Mouse (Mus musculus) C2C12 (cell line): ENCODE data around the gene Socs7. TPM values are rescaled to one million over a fixed set of nuclear protein-coding genes. Genes with fewer than 3 reads are reported as not detected.

Experiments used
- H3K27me3 ChIP-seq: one replicate; pipeline ENCODE4 v1.6.1; 2011; ENCODE audit not compliant: control insufficient read depth, insufficient read depth, insufficient read length
- H3K36me3 ChIP-seq: one replicate; pipeline ENCODE4 v1.6.1; 2011; ENCODE audit not compliant: control insufficient read depth, insufficient read depth
- H3K4me3 ChIP-seq: one replicate; pipeline ENCODE4 v1.5.1; 2011; ENCODE audit warnings: mild to moderate bottlenecking, control low read depth; ENCODE audit not compliant: poor library complexity, insufficient read depth, severe bottlenecking
- H3K79me2 ChIP-seq: one replicate; pipeline ENCODE4 v1.6.1; 2011; ENCODE audit not compliant: control insufficient read depth, insufficient read depth
- H3K79me3 ChIP-seq: one replicate; pipeline ENCODE4 v1.6.1; 2011; ENCODE audit warnings: low read depth, control low read depth
- H3ac ChIP-seq: one replicate; pipeline ENCODE3; 2011; ENCODE audit warnings: low read depth; ENCODE audit not compliant: control insufficient read depth, insufficient read length
- CEBPB ChIP-seq: IDR thresholded peaks from one replicate; pipeline ENCODE4 v1.6.1; 2011; ENCODE audit warnings: low read depth, mild to moderate bottlenecking, control low read depth, moderate library complexity
- CTCF ChIP-seq: IDR thresholded peaks from one replicate; pipeline ENCODE4 v1.5.1; 2011; ENCODE audit not compliant: control insufficient read depth, insufficient read depth, insufficient read length
- FOSL1 ChIP-seq: IDR thresholded peaks from one replicate; pipeline ENCODE4 v1.8.0; 2011; ENCODE audit warnings: mild to moderate bottlenecking, low read length; ENCODE audit not compliant: poor library complexity, insufficient read depth, severe bottlenecking
- MAX ChIP-seq: IDR thresholded peaks from one replicate; pipeline ENCODE4 v1.6.1; 2011; ENCODE audit warnings: mild to moderate bottlenecking, control low read depth
- MYOD1 ChIP-seq: IDR thresholded peaks from one replicate; pipeline ENCODE4 v1.6.1; 2011; ENCODE audit warnings: low read depth; ENCODE audit not compliant: control insufficient read depth, insufficient read length
- MYOG ChIP-seq: IDR thresholded peaks from one replicate; pipeline ENCODE4 v1.6.1; 2011; ENCODE audit not compliant: control insufficient read depth, insufficient read length; ENCODE audit errors: extremely low read depth
- USF1 ChIP-seq: IDR thresholded peaks from one replicate; pipeline ENCODE4 v1.6.1; 2011; ENCODE audit warnings: low read depth, mild to moderate bottlenecking, control low read depth, moderate library complexity
- polyA plus RNA-seq: library from polyadenylated mRNA; unstranded; fragments of >200 nt; fragmentation: generic; extraction: Trizol; gene quantifications from one replicate; pipeline ENCODE4 v1.2.1, GENCODE M21; 2012; ENCODE audit warnings: missing spikeins

Gene Socs7
- polyA plus RNA-seq, 1 experiment = 8.1 TPM

DNA sequence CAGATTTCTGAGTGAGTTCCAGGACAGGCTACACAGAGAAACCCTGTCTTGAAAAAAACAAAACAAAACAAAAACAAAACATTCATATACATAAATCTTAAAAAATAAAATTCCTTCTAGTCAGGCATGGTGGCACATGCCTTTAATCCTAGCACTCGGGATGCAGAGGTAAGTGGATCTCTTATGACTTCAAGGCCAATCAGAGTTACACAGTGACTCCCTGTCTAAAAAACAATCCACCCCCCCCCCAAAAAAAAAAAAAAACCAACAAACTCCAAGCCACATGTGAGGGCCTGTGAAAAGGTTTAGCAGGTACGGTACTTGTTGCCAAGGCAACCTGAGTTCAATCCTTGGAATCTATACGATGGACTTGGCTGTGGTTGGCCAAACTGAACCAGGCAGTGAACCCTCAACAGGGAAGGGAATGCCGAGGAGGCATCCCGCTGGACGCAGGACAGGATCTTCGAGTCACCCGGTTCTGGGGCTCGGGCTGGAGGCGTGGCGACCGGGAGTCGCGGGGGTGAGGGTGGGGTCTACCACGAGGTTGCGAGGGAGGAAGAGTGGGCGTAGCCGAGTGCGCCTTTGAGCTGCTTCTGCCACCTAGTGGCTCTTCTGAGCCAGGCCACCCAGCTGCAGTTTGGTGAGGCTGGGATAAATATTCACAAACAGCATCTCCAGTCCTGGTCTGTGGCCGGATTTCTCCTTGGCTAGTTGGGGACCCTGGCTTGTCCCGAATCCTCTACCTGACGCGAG is 37.8 kb downstream of the Socs7 start:
- Histone ChIP-seq H3K27me3 (no peaks in the 10 kb centered on the region), H3K79me2 (no peaks in the 10 kb centered on the region), H3K4me3 (no peak overlapping the region), H3K79me3 (no peaks in the 10 kb centered on the region), H3ac (no peak overlapping the region), H3K36me3 (no peaks in the 10 kb centered on the region)
- TF ChIP-seq MAX = no peak
- TF ChIP-seq CTCF = peak; percentile 94
- no peak for TF ChIP-seq USF1

DNA sequence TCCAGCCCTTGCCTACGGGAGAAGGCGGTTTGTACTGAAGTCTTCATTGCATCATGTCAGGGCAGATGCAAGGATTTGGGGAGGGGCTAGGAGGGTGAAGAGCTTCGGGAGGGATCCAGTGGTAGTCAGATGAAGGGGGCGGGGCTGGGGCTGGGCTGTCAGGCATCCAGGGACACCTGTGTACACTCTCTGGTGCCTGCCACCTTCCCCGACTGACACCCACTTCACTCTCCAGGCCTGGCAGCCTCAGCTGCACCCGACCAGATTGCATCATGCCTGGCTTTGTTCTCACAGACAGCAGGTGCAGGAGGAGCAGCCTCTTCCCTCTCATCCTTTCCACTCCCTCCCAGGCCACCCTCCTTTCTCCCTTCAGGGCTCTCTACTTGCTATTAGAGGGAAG is 38.7 kb downstream of the Socs7 start:
- Histone ChIP-seq H3K36me3 (no peaks in the 10 kb centered on the region), H3K4me3 (no peak overlapping the region), H3ac (no peak overlapping the region)

DNA sequence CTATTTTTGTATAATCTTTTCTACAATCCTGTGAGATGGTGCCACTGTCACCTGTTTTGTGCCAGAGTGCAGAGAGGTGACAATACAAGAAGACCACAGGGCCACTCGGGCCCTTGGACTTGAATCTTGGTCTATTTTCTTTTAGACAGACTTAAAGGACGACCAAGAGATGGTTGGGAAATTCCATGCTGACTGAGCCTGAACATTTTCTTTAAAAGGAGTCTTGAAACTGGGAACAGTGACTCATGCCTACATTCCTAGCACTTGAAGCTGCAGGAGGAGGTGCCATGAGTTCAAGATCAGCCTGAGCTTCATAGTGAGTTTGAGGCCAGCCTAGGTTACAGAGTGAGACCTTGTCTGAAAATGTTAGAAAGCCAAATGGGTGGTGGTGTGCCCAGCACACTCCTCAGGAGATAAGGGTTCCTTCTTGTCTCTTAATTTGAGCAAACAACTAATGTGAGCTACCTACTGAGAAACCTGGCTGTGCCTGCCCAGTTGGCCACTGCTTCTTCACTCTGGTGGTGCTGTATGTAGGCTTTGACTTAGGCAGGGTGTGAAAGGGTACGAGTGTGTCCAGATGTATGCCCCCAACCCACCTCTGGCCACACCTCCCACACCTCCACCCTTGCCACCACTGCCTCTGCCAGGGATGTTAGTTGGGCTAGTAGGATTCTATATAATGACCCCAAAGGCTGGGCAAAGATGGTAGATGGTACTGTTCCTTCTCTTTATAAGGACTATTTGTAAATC is 39.5 kb downstream of the Socs7 start:
- no peak for TF ChIP-seq MYOG
- TF ChIP-seq FOSL1 = no peak
- TF ChIP-seq CEBPB = no peak
- no peak for TF ChIP-seq USF1
- TF ChIP-seq CTCF = no peak
- no peak for TF ChIP-seq MYOD1
- no peak for TF ChIP-seq MAX
- H3K36me3 ChIP-seq = no peaks in the 10 kb centered on the region
- no peaks in the 10 kb centered on the region for H3K79me2 ChIP-seq
- H3K79me3 ChIP-seq = no peaks in the 10 kb centered on the region
- no peak overlapping the region for H3K4me3 ChIP-seq
- H3ac ChIP-seq = no peak overlapping the region
- H3K27me3 ChIP-seq = no peaks in the 10 kb centered on the region

More for the DNA sequence above, 38.7 kb downstream of the Socs7 start:
- no peak for TF ChIP-seq CTCF
- peak; percentile 53 for TF ChIP-seq MYOD1
- TF ChIP-seq CEBPB = peak; percentile 66
- Histone ChIP-seq H3K79me3 (no peaks in the 10 kb centered on the region), H3K27me3 (no peaks in the 10 kb centered on the region), H3K79me2 (no peaks in the 10 kb centered on the region)

DNA sequence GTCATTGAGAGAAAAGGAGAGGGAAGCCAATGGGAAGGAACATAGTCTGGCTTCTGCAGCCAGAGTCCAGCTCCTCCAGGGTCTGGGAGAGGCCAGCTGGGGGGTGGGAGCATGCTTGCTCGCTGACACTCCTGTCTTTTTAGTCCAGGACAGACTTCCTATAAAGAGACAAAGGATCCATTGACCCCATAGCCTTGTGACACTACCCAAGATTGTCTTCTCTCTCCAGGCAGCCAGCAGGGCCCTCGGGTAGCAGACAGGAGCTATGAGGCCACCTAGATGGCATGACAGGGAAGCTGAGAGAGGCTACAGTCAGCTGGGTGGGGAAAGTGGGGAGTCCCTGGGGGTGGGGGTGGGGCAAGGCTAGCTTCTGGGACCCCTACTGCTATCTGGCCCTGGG is 40.4 kb downstream of the Socs7 start:
- no peaks in the 10 kb centered on the region for H3K79me2 ChIP-seq
- no peak overlapping the region for H3ac ChIP-seq
- no peaks in the 10 kb centered on the region for H3K27me3 ChIP-seq
- no peaks in the 10 kb centered on the region for H3K36me3 ChIP-seq
- no peaks in the 10 kb centered on the region for H3K79me3 ChIP-seq
- no peak overlapping the region for H3K4me3 ChIP-seq
- TF ChIP-seq CEBPB (no peak), CTCF (no peak)

DNA sequence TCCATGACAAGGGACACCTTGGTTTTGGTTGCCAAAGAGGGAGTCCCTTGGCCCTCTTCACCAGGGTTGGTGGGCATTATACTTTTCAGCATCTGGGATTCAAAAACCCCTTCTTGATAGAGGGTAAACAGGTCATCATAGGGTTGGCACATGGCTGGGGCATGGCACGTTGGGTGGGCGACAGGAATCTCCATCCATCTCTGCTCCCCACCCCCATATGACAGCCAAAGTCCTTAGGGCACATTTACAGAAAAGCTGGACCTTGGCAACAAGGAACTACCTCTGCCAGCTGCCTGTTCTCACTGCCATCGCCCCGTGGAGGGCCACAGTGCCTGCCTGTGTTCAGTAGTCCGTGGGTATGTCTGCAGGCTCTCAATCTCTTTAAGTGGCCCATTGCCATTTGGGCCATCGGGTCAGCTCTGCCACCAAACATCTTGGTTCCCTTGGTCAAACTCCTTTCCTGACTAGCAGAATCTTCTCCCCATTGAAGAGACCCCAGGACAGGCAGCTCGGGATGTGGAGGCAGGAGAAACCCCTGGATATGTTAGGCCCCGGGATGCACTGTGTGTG is 41.3 kb downstream of the Socs7 start:
- Histone ChIP-seq H3ac (no peak overlapping the region), H3K79me3 (no peaks in the 10 kb centered on the region), H3K27me3 (no peaks in the 10 kb centered on the region), H3K79me2 (no peaks in the 10 kb centered on the region), H3K36me3 (no peaks in the 10 kb centered on the region), H3K4me3 (no peak overlapping the region)
- TF ChIP-seq MYOG (no peak), FOSL1 (no peak), MAX (no peak), MYOD1 (no peak), CEBPB (no peak), CTCF (no peak), USF1 (no peak)

DNA sequence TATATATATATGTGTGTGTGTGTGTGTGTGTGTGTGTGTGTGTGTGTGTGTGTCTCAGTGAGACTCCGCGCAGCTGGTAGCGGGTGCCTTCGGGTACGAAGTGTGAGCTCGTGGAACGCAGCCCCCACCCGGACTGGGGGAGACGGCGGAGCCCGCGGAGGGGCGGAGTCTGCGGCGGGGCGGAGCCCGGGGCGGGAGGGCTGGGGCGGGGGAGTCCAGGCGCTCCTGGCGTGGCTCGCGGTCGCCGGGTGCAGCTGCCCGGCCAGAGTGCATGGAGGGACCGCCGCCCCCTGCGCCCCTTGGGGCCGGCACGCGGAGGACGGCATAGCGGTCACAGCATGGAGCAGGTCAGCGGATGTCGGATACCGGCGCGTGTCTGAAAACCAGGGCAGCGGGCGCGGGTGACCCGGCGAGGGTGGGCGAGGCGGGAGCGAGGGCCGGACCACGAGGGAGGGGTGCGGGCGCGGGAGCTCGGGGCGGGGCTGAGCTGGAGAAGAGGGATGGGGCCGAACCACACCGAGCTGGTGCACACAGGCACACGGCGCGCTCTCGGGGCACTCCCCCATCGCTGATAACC is 41.9 kb downstream of the Socs7 start:
- Histone ChIP-seq H3K27me3 (no peaks in the 10 kb centered on the region), H3K79me2 (no peaks in the 10 kb centered on the region), H3ac (peak overlapping the region; percentile 56)

More for the DNA sequence above, 41.9 kb downstream of the Socs7 start:
- no peak overlapping the region for H3K4me3 ChIP-seq
- H3K79me3 ChIP-seq = no peaks in the 10 kb centered on the region
- H3K36me3 ChIP-seq = no peaks in the 10 kb centered on the region
- TF ChIP-seq USF1 (no peak), CTCF (no peak), FOSL1 (no peak)
